Mouse (Mus musculus): ENCODE measurements around the gene Spats2. TPM values are rescaled to one million over a fixed set of nuclear protein-coding genes. Genes with fewer than 3 reads are reported as not detected.
"Not testable (repeated sequence)": the region's sequence is repeated elsewhere in the genome, so short reads cannot be mapped to it uniquely, and the experiment has no call there.

Gene Spats2
- polyA plus RNA-seq, 1 experiment from 2014 or later: 70.9 TPM

DNA sequence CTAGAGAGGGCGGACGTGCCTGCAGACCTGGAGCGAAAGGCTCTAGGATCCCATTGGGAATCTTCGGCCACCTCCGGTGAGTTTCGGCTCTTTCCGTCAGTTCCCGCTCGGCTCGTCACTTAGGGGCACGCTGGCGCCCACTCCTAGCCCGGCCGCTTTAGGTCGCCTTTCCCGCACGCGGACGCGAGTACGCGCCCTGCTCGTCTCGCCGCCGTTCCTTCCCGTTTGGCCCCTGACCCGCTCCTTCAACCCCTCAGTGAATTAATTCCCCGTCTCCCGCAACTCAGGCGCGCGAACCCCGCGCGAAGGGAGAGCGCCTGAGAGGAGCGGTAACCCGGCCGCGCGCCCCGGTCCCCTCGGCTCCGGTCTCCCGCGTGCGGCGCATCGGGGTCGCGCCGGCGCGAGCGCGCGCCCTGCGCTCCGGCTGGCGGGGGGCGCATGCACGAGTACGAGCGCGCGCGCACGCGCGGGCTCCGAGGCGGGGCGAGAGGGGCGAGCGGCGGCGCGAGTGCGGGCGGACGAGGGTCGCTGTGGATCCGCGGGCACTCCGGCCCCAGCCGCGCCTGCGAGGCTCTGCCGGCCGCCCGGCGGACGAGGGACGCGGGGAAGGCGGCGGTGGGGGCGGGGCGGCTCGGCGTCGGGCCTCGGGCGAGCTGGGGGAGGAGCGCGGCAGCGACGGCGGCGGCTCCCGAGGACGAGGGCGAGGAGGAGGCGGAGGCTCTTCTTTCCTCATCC lies 532 bp downstream of the Spats2 start:
- Histone ChIP-seq H3K4me3 (peak overlapping the region; percentile 78), H3K36me3 (no peaks in the 10 kb centered on the region; the same call in 1 of the 2 replicates), H3K4me2 (replicated peaks) (peak overlapping the region; percentile 71), H3K9me3 (no peaks in the 10 kb centered on the region), H3K4me1 (peaks cover 24% of the 10 kb centered on the region), H3K27me3 (replicated peaks) (no peaks in the 10 kb centered on the region), H3K27ac (peak overlapping the region; percentile 89), H3K9ac (peak overlapping the region; percentile 84)
- under 1% methylated on average over 111 of the region's 115 CpGs for WGBS
- ATAC-seq (ENCODE audit: low FRiP score, low read depth): peak; percentile 93

DNA sequence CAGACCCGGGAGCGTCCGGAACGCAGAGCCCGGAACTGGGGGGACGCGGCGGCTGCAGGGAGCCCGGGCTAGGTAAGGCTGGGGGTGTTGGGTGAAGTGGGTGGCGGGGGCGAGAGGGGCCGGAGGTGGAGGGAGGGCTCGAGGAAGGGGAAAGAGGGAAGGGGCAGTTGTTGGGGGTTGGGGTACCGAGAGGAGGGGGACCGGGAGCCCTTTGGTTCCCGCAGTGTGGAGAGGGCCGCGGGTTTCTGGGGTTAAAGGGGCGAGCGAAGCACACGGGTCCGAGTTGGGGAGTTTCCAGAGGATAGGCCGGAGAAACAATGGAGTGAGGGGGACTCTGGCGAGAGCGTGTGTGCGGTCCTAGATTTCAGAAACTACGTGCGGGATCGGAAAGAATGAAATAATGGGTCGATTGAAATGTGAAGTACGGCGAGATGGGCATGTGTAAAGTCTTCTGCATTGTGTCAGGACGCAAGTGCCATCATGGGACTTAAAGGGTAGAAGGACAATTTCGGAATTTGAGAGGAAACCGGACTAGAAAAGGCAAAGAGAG lies 1.2 kb downstream of the Spats2 start:
- under 1% methylated on average over 35 of the region's 35 CpGs for WGBS
- Histone ChIP-seq H3K4me1 (peaks cover 24% of the 10 kb centered on the region), H3K4me2 (replicated peaks) (peak overlapping the region; percentile 71), H3K9me3 (no peaks in the 10 kb centered on the region), H3K27me3 (replicated peaks) (no peaks in the 10 kb centered on the region), H3K36me3 (no peaks in the 10 kb centered on the region; the same call in 1 of the 2 replicates), H3K9ac (peak overlapping the region; percentile 84), H3K4me3 (peak overlapping the region; percentile 78), H3K27ac (peak overlapping the region; percentile 89)
- peak; percentile 70; the same call in 1 of the 2 replicates for ATAC-seq (ENCODE audit: low FRiP score, low read depth)

DNA sequence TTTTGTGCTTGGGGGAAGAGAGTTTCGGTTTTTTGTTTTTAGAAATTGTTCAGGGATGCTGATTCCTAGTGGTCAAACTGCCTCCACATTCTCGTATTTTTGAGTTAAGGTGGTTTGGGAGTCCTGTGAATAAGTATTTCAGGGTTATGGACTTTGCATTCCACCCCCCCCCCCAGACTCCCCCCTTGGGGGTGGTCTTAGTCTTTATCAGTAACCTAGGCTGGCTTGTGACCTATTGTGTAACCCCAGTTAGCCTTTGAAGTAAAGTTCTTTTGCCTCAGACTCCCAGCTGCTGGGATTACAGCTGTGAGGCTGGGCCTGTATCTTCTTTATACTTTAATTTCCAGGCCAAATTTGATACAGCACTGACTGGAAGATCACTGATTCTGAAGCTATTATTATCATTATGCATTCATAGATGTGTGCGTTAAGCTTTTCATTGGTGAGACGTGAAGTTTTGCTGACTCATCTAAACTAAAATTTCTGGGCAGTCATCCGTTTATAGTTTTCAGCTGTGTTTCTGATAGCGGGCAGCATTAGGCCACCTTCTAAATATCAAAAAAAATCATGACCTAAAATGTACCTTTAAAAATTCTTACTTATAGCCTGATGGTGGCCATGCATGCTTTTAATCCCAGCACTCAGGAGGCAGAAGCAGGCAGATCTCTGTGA lies 2.3 kb downstream of the Spats2 start:
- Histone ChIP-seq H3K4me1 (peaks cover 24% of the 10 kb centered on the region), H3K4me3 (peak overlapping the region; percentile 78), H3K4me2 (replicated peaks) (peak overlapping the region; percentile 71), H3K27ac (no peak overlapping the region), H3K36me3 (no peaks in the 10 kb centered on the region; the same call in 1 of the 2 replicates), H3K27me3 (replicated peaks) (no peaks in the 10 kb centered on the region), H3K9ac (peak overlapping the region; percentile 84; the same call in 1 of the 2 replicates), H3K9me3 (no peaks in the 10 kb centered on the region)
- no peak for ATAC-seq (ENCODE audit: low FRiP score, low read depth)
- WGBS: 63% methylated on average over 6 of the region's 6 CpGs

DNA sequence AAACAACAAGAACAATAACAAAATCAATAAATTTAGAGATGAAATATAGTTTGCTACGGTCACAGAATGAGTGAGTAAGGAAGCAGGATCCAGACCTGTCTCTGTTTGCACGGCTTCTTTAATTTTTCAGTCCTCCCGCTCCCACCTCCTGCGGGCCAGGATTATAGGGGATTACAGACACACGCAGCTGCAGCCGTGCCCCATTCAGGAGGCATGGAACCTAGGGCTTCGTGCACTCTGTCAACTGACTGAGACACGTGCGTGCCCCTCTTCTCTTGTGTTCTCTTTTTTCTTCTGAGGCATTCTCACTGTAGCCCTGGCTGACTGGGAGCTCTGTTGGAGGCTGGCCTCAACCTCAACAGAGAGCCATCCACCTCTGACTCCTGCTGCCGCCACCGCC lies 3.7 kb downstream of the Spats2 start:
- H3K27ac ChIP-seq: no peak overlapping the region
- 0 out of 2 replicates have a peak overlapping the region, but pooled peaks have one; percentile 25 for H3K4me2 ChIP-seq (replicated peaks)

DNA sequence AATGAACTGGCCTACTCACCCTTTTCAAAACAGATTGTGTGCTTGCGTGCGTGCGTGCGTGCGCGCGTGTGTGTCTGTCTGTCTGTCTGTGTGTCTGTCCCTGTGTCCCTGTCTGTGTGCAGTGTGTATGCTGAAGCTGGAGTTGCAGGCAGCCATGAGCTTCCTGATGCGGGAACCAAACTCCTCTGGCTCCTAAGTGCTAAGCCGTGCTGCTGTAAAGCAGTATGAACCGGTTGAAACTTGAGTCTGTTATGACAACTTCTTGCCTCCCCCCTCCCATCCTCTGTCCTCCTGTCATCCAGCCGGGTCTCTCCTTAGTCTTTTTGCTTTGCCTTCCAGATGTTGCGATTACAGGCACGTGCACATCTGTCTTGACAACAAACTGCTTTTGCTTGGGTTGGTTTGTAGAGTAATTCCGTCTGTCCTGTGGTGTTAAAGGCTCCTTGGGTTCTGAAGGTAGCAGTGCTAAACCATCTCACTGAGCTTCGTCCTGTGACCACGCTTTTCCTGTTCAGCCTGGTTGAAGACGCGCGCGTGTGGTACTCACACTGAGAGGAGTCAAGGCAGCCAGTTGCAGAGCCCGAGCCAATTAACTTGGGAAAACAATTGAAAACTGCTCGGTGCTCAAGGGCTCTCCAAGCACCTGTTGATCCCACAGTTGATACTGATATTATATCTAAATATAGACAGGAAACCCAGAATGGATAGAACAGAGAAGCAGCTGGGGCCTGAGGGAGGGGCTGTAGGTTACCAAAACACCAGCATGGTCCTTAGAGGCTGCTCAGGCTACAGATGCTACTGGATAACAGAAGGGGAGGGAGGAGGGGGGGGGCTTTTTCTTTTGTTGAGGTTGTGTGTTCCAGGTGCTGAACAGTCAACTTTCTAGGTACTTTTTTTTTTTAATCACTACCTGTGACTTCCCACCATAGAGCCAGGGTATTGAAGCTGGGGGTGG lies 4.5 kb downstream of the Spats2 start:
- Histone ChIP-seq H3K4me2 (replicated peaks) (0 out of 2 replicates have a peak overlapping the region, but pooled peaks have one; percentile 25), H3K27me3 (replicated peaks) (no peaks in the 10 kb centered on the region), H3K36me3 (no peaks in the 10 kb centered on the region; the same call in 1 of the 2 replicates), H3K4me1 (peaks cover 24% of the 10 kb centered on the region), H3K27ac (no peak overlapping the region), H3K4me3 (no peak overlapping the region), H3K9me3 (no peaks in the 10 kb centered on the region), H3K9ac (peak overlapping the region; percentile 26; the same call in 1 of the 2 replicates)
- WGBS: 71% methylated on average over 22 of the region's 22 CpGs
- ATAC-seq (ENCODE audit: low FRiP score, low read depth): no peak

More for the DNA sequence above, 3.7 kb downstream of the Spats2 start:
- H3K4me1 ChIP-seq: peaks cover 24% of the 10 kb centered on the region
- H3K36me3 ChIP-seq: no peaks in the 10 kb centered on the region; the same call in 1 of the 2 replicates
- H3K4me3 ChIP-seq: no peak overlapping the region
- H3K9me3 ChIP-seq: no peaks in the 10 kb centered on the region
- no peak for ATAC-seq (ENCODE audit: low FRiP score, low read depth)
- 73% methylated on average over 11 of the region's 11 CpGs for WGBS
- H3K9ac ChIP-seq: peak overlapping the region; percentile 26; the same call in 1 of the 2 replicates
- no peaks in the 10 kb centered on the region for H3K27me3 ChIP-seq (replicated peaks)

DNA sequence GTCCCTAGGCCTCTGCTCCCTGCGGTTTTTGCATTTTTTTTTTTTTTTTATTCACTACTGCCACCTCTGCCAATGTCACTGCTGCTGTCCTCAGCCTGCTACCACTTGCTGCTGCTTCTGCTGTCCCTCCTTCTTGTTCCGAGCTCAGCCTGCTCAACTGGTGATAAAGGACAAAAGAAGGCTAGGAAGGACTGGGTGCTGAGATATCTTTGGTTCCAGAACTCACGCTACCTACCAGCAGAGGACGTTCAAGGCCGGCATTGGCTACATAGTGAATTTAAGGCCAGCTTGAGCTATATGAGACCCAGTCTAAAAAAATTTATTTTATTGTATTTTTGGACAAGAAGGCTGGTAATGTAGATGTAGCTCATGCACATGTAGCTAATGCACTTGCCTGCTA lies 12.7 kb downstream of the Spats2 start:
- peaks cover 4% of the 10 kb centered on the region; the same call in 1 of the 2 replicates for H3K4me1 ChIP-seq
- no peak overlapping the region for H3K9ac ChIP-seq
- 89% methylated on average over 5 of the region's 5 CpGs for WGBS
- no peak overlapping the region for H3K27ac ChIP-seq
- no peaks in the 10 kb centered on the region for H3K27me3 ChIP-seq (replicated peaks)
- H3K9me3 ChIP-seq: peaks cover 4% of the 10 kb centered on the region; the same call in 1 of the 2 replicates
- no peak overlapping the region for H3K4me3 ChIP-seq
- peaks cover 13% of the 10 kb centered on the region for H3K36me3 ChIP-seq
- H3K4me2 ChIP-seq (replicated peaks): no peak overlapping the region
- no peak for ATAC-seq (ENCODE audit: low FRiP score, low read depth)

DNA sequence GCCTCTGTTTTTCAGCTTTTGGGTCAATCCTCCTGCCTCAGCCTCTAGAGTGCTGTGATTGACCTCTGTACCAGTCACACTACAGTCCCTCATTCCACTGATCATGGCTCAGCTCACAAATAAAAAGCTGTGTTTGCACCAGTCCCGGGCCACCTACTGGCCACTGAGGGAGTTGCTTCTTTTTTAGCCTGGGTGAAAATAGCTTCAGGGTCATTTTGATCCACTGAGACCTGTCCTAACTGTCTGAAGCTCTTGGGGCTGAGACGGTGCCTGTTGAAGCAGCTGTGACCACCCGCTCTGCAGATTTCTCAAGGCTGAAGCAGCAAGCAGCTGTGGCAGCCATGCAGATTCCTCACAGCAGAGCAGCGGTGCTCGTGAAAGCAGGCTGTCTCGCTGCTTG lies 14.0 kb downstream of the Spats2 start:
- peaks cover 4% of the 10 kb centered on the region; the same call in 1 of the 2 replicates for H3K9me3 ChIP-seq
- 59% methylated on average over 6 of the region's 6 CpGs for WGBS
- no peak overlapping the region for H3K27ac ChIP-seq
- H3K4me2 ChIP-seq (replicated peaks): no peak overlapping the region
- no peak overlapping the region for H3K4me3 ChIP-seq
- peaks cover 13% of the 10 kb centered on the region for H3K36me3 ChIP-seq
- ATAC-seq (ENCODE audit: low FRiP score, low read depth): no peak
- no peak overlapping the region for H3K9ac ChIP-seq
- H3K4me1 ChIP-seq: peaks cover 4% of the 10 kb centered on the region; the same call in 1 of the 2 replicates
- H3K27me3 ChIP-seq (replicated peaks): no peaks in the 10 kb centered on the region

DNA sequence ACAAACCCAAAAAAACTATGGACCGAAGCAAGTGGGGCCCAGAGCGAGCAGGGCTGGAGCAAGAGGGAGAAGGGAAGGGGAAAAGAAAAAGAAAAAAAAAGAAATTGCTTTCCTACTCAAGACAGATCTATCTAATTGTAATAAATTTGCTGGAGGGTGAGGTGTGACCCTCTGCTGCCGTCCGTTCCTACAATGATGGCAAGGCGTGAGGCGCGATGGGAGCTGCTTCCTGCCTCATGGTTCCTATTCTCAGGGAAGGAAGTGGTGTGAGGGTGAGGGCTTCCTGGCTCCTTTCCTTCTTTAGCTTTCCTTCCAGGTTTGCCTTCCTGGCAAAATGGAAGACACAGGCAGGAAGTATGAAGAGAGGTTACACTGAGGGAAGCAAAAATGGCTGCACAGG lies 24.8 kb downstream of the Spats2 start:
- Histone ChIP-seq H3K4me3 (no peak overlapping the region), H3K4me2 (replicated peaks) (no peak overlapping the region), H3K27ac (no peak overlapping the region), H3K9ac (no peak overlapping the region), H3K9me3 (no peaks in the 10 kb centered on the region), H3K27me3 (replicated peaks) (no peaks in the 10 kb centered on the region), H3K4me1 (no peaks in the 10 kb centered on the region), H3K36me3 (peaks cover 50% of the 10 kb centered on the region)
- 94% methylated on average over 7 of the region's 7 CpGs for WGBS
- ATAC-seq (ENCODE audit: low FRiP score, low read depth): no peak

DNA sequence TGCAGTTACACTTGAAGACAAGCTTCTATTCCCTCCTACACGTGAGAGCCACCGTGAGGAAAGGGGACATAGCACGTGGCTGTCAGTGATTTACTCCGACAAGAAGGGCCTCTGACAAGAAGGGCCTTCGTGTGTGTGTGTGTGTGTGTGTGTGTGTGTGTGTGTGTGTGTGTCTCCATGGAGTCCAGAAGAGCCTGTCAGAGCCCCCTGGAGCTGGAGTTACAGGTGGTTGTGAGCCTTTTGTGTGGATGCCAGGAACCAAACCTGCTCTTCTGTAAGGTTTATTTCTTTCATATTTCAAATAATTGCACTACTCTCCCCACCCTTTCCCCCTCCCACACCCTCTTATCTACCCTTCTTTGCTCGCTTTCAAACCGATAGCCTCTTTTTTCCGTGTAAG lies 25.6 kb downstream of the Spats2 start:
- Histone ChIP-seq H3K4me1 (no peaks in the 10 kb centered on the region), H3K4me2 (replicated peaks) (no peak overlapping the region), H3K9me3 (no peaks in the 10 kb centered on the region), H3K36me3 (peaks cover 42% of the 10 kb centered on the region), H3K4me3 (no peak overlapping the region), H3K9ac (no peak overlapping the region), H3K27me3 (replicated peaks) (no peaks in the 10 kb centered on the region), H3K27ac (no peak overlapping the region)
- WGBS: 82% methylated on average over 8 of the region's 8 CpGs
- ATAC-seq (ENCODE audit: low FRiP score, low read depth): no peak

DNA sequence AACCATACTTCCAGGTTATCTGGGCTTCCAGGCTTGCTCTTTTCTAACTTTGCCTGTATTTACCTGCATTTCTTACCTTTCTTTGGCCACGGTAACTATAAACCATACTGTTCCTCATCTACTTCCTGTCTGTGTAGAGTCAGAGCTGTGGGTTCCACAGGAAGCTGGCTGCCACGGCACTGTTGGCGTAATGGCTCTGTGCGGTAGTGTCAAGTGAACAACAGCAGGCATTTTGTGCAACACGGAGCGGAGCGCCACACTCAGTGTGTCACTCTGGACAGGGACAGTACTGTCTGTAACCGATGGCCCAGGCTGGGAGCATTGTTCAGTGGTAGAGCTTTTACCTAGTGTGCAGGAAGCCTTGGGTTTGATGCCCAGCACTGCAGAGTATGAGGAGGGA lies 27.8 kb downstream of the Spats2 start:
- H3K36me3 ChIP-seq: peaks cover 33% of the 10 kb centered on the region
- H3K9ac ChIP-seq: no peak overlapping the region
- 96% methylated on average over 8 of the region's 8 CpGs for WGBS
- H3K9me3 ChIP-seq: no peaks in the 10 kb centered on the region
- no peak overlapping the region for H3K27ac ChIP-seq
- ATAC-seq (ENCODE audit: low FRiP score, low read depth): no peak
- H3K4me3 ChIP-seq: no peak overlapping the region
- H3K27me3 ChIP-seq (replicated peaks): no peaks in the 10 kb centered on the region
- H3K4me1 ChIP-seq: no peaks in the 10 kb centered on the region
- no peak overlapping the region for H3K4me2 ChIP-seq (replicated peaks)

DNA sequence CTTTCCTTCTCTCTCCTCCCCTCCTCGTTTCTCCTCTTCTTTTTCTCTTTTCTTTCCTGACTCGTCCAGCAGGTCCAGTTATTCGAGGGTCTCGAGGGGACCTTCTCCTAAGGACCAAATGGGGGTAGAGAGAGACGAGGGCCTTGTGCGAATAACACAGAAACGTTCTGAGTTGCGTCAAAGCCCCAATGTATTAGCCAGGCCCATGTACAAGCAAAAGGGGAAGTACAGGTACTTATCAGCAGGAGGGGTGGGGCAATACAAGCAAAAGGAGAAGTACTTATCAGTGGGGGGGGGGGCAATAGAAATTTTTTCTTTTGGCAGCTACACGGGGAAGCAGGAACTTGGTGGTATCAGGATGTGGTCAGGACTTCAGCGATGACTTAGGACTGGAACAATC lies 28.8 kb downstream of the Spats2 start:
- H3K36me3 ChIP-seq: peaks cover 30% of the 10 kb centered on the region
- not testable (repeated sequence) for ATAC-seq (ENCODE audit: low FRiP score, low read depth); H3K4me3 ChIP-seq; H3K9ac ChIP-seq; H3K27me3 ChIP-seq (replicated peaks); H3K9me3 ChIP-seq; H3K4me2 ChIP-seq (replicated peaks); H3K27ac ChIP-seq; H3K4me1 ChIP-seq
- 94% methylated on average over 10 of the region's 10 CpGs for WGBS
